Mouse (Mus musculus): Measurements from ENCODE around the gene Wfdc13.

The Wfdc13 gene

GRCm38 (mm10) chr2:164684807-164685206, at the start of gene Wfdc13:
Gene Wfdc13, plus strand, starts transcription at chr2:164685107.
- DNase-seq, result no peak

GRCm38 (mm10) chr2:164635266-164635665, 49.6 kb upstream of the Wfdc13 start:
- no peak for DNase-seq

GRCm38 (mm10) chr2:164638696-164639095, 46.2 kb upstream of the Wfdc13 start, which contains the start of gene Wfdc16:
Gene Wfdc16, minus strand, starts transcription at chr2:164638796.
- DNase-seq, result no peak

- DNase-seq, result no peak
These were observed 43.8 kb upstream of the Wfdc13 start for GRCm38 (mm10) chr2:164641129-164641528.

- no peak for DNase-seq
These were observed 42.8 kb upstream of the Wfdc13 start for GRCm38 (mm10) chr2:164641881-164642673.

- peak; percentile 29 for DNase-seq
These were observed 29.0 kb upstream of the Wfdc13 start, which contains the start of gene Wfdc10 for GRCm38 (mm10) chr2:164655858-164656257. Gene Wfdc10, plus strand, starts transcription at chr2:164656046.

GRCm38 (mm10) chr2:164656483-164656882, 28.4 kb upstream of the Wfdc13 start, which contains the start of gene Wfdc9:
Gene Wfdc9, minus strand, starts transcription at chr2:164656583.
- no peak for DNase-seq

- no peak for DNase-seq
These were observed 20.1 kb upstream of the Wfdc13 start for GRCm38 (mm10) chr2:164664851-164665250.

- no peak for DNase-seq
These were observed 14.6 kb upstream of the Wfdc13 start for GRCm38 (mm10) chr2:164670261-164670660.

- no peak for DNase-seq
These were observed 14.0 kb upstream of the Wfdc13 start for GRCm38 (mm10) chr2:164670938-164671337.

- DNase-seq, result no peak
These were observed 10.9 kb upstream of the Wfdc13 start, which contains the start of gene Wfdc11 for GRCm38 (mm10) chr2:164673987-164674386. Gene Wfdc11, minus strand, starts transcription at chr2:164674087.

GRCm38 (mm10) chr2:164676103-164676502, 8.8 kb upstream of the Wfdc13 start:
- no peak for DNase-seq

GRCm38 (mm10) chr2:164676916-164677685, 7.8 kb upstream of the Wfdc13 start:
- no peak for DNase-seq

GRCm38 (mm10) chr2:164678848-164679625, 5.9 kb upstream of the Wfdc13 start:
- DNase-seq, result peak; percentile 78

GRCm38 (mm10) chr2:164679906-164680305, 5.0 kb upstream of the Wfdc13 start:
- peak; percentile 14 for DNase-seq

- no peak for DNase-seq
These were observed 13.3 kb downstream of the Wfdc13 start, which contains the start of gene Spint4 for GRCm38 (mm10) chr2:164698201-164698600. Gene Spint4, plus strand, starts transcription at chr2:164698501.

GRCm38 (mm10) chr2:164700959-164701358, 16.1 kb downstream of the Wfdc13 start:
- no peak for DNase-seq

GRCm38 (mm10) chr2:164701761-164702160, 16.9 kb downstream of the Wfdc13 start:
- DNase-seq, result no peak

- DNase-seq, result no peak
These were observed 19.3 kb downstream of the Wfdc13 start for GRCm38 (mm10) chr2:164704235-164704634.

GRCm38 (mm10) chr2:164705328-164705727, 20.4 kb downstream of the Wfdc13 start:
- DNase-seq, result no peak

- DNase-seq, result no peak
These were observed 21.1 kb downstream of the Wfdc13 start for GRCm38 (mm10) chr2:164705991-164706390.

- DNase-seq, result no peak
These were observed 30.1 kb downstream of the Wfdc13 start, which contains the start of gene Spint5 for GRCm38 (mm10) chr2:164715005-164715404. Gene Spint5, plus strand, starts transcription at chr2:164715305.

Measured in liver (tissue).